28 mouse cellular contexts compared by ENCODE assay signal in the genomic region with DNA sequence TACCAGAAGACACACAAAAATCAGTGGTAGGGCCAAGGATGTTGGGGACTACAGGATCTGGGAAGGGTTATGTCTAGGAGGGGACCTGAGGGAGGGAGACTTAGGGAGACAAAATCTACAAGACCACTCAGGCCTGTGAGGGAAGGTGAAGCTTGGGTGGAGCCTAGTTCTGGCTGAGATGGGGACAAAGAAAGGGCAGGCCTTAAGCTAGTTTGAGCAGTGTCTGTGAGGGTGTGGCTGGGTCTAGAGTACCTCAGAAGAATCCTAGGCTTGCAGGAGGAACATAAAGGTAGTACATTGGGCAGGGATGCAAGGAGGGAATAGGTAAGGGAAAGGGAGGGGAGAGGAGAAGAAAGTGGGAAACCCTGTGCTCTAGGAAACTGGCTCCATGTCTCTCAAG. TPM values are rescaled to one million over a fixed set of nuclear protein-coding genes. Genes with fewer than 3 reads are reported as not detected.
A peak's percentile ranks its signal among the peaks of the same experiment; 100 is the strongest.
DNase-seq lines count a peak whose midpoint lies in the region; ATAC-seq and TF ChIP-seq lines count a peak whose summit lies in the region.
"Had no signal": no experiment of that assay in that cellular context is flagged by ENCODE, and none has a peak within 500 bp of the region (broad histone marks: within the 10 kb centered on the region; RNA-seq: fewer than 3 reads in every experiment).

No protein-coding gene starts in this region.

- H3K4me1 ChIP-seq in forebrain, embryonic 10.5 days: peaks cover 83% of the 10 kb centered on the region
- H3K4me1 ChIP-seq in forebrain, embryonic 14.5 days (ENCODE audit: control insufficient read depth, insufficient read depth, low read length): peaks cover 27% of the 10 kb centered on the region; the same call in 1 of the 2 replicates
- H3K4me1 ChIP-seq in intestine, embryonic 15.5 days (replicated peaks): peaks cover 40% of the 10 kb centered on the region
- peaks cover 40% of the 10 kb centered on the region for H3K4me1 ChIP-seq in intestine, embryonic 16.5 days (ENCODE audit: control insufficient read depth, insufficient read depth, low read length)
- H3K4me1 ChIP-seq in CH12.LX (ENCODE audit: control insufficient read depth in 1 of 2, insufficient read depth in 2 of 2): peaks cover 69 to 99% of the 10 kb centered on the region in 2 experiments
- peaks cover 63% of the 10 kb centered on the region for H3K4me1 ChIP-seq in bone marrow macrophage, adult 2 months (ENCODE audit: control insufficient read depth, insufficient read depth, low read length)

- ATAC-seq in forebrain, embryonic 14.5 days: no peak
- no peak for ATAC-seq in intestine, embryonic 15.5 days
- ATAC-seq in intestine, embryonic 16.5 days: no peak
- ATAC-seq: activated CD4-positive, CD25-positive, alpha-beta regulatory T cell, adult 4 months; forebrain, embryonic 16.5 days; hindbrain, embryonic 16.5 days had no signal

- no peak for TF ChIP-seq EP300 in CH12.LX (IDR thresholded peaks at IDR 0.05; ENCODE audit: low read length)

- H3K36me3 ChIP-seq in forebrain, embryonic 10.5 days (replicated peaks): 0 out of 2 replicates have a peak, but pooled peaks cover 10% of the 10 kb centered on the region
- no peaks in the 10 kb centered on the region for H3K36me3 ChIP-seq in forebrain, embryonic 14.5 days (ENCODE audit: control insufficient read depth, insufficient read depth, low read length)
- H3K36me3 ChIP-seq in intestine, embryonic 15.5 days: no peaks in the 10 kb centered on the region
- H3K36me3 ChIP-seq in intestine, embryonic 16.5 days (ENCODE audit: control insufficient read depth, insufficient read depth, low read length): no peaks in the 10 kb centered on the region
- peaks cover 0 to 12% of the 10 kb centered on the region in 2 experiments for H3K36me3 ChIP-seq in CH12.LX (replicated peaks in 1 of 2; ENCODE audit: control insufficient read depth in 1 of 2, insufficient read depth in 1 of 2, low read length in 1 of 2)
- H3K36me3 ChIP-seq: embryonic facial prominence, embryonic 12.5 days; liver, embryonic 13.5 days; neural tube, embryonic 12.5 days had no signal

- H3K27ac ChIP-seq in forebrain, embryonic 10.5 days: 0 out of 2 replicates have a peak overlapping the region, but pooled peaks have one; percentile 8
- H3K27ac ChIP-seq in forebrain, embryonic 14.5 days (ENCODE audit: low read depth, low read length): no peak overlapping the region
- 0 out of 2 replicates have a peak overlapping the region, but pooled peaks have one; percentile 9 for H3K27ac ChIP-seq in intestine, embryonic 15.5 days
- no peak overlapping the region for H3K27ac ChIP-seq in intestine, embryonic 16.5 days (ENCODE audit: low read length)
- peak overlapping the region; percentile 25; the same call in 1 of the 2 replicates for H3K27ac ChIP-seq in CH12.LX (ENCODE audit: insufficient read depth, low read depth)
- H3K27ac ChIP-seq in bone marrow macrophage, adult 2 months (ENCODE audit: insufficient read depth, low read depth, low read length): peak overlapping the region; percentile 15
- H3K27ac ChIP-seq: embryonic facial prominence, embryonic 12.5 days; left cerebral cortex, adult 2 months; limb, embryonic 13.5 days; liver, embryonic 13.5 days; neural tube, embryonic 12.5 days had no signal

- no peak for DNase-seq in forebrain, embryonic 10.5 days (ENCODE audit: extremely low spot score, low spot score)
- no peak for DNase-seq in forebrain, embryonic 14.5 days (ENCODE audit: low spot score)
- DNase-seq in CH12.LX (ENCODE audit: extremely low read depth): no peak
- DNase-seq in right cerebral cortex, adult 2 months (ENCODE audit: low spot score in 2 of 2): no peak
- no peak for DNase-seq in cerebellum, adult 11 months
- DNase-seq: adrenal gland, adult 8-10 months; cerebellum, adult 9-10 months; cerebellum, postnatal 36 days; embryo, embryonic 11 days; kidney, adult 8-10 months; kidney, postnatal 14 days; liver, embryonic 13.5 days; lung, adult 18-20 months; lung, postnatal 14 days; thymus, adult 2 months; thymus, postnatal 36 days had no signal

- TF ChIP-seq POLR2A in CH12.LX (IDR thresholded peaks at IDR 0.05; ENCODE audit: low read depth, low read length): no peak
- no peak for TF ChIP-seq POLR2A in bone marrow macrophage, adult 2 months (IDR thresholded peaks at IDR 0.05; ENCODE audit: borderline replicate concordance, low read depth, low read length)

- H3K9me3 ChIP-seq in forebrain, embryonic 10.5 days: no peaks in the 10 kb centered on the region
- no peaks in the 10 kb centered on the region for H3K9me3 ChIP-seq in forebrain, embryonic 14.5 days (replicated peaks; ENCODE audit: control insufficient read depth, low read length)
- H3K9me3 ChIP-seq in intestine, embryonic 15.5 days: no peaks in the 10 kb centered on the region
- H3K9me3 ChIP-seq in intestine, embryonic 16.5 days (ENCODE audit: control insufficient read depth, low read length): no peaks in the 10 kb centered on the region
- no peaks in the 10 kb centered on the region for H3K9me3 ChIP-seq in CH12.LX (replicated peaks; ENCODE audit: low read length)
- H3K9me3 ChIP-seq: embryonic facial prominence, embryonic 12.5 days; limb, embryonic 13.5 days; liver, embryonic 13.5 days; neural tube, embryonic 12.5 days had no signal

- no peak overlapping the region for H3K4me3 ChIP-seq in forebrain, embryonic 10.5 days
- H3K4me3 ChIP-seq in forebrain, embryonic 14.5 days (ENCODE audit: low read depth, low read length): no peak overlapping the region
- H3K4me3 ChIP-seq in intestine, embryonic 15.5 days (replicated peaks): no peak overlapping the region
- no peak overlapping the region for H3K4me3 ChIP-seq in intestine, embryonic 16.5 days (ENCODE audit: low read length)
- H3K4me3 ChIP-seq in CH12.LX (replicated peaks in 1 of 3; ENCODE audit: low read depth in 2 of 3, low read length in 2 of 3, poor library complexity in 1 of 3): no peak overlapping the region
- H3K4me3 ChIP-seq in bone marrow macrophage, adult 2 months (ENCODE audit: insufficient read depth, low read length): no peak overlapping the region
- H3K4me3 ChIP-seq: embryonic facial prominence, embryonic 12.5 days; left cerebral cortex, adult 2 months; limb, embryonic 13.5 days; liver, embryonic 13.5 days; myocyte; neural tube, embryonic 12.5 days had no signal

- no peak overlapping the region for H3K4me2 ChIP-seq in forebrain, embryonic 14.5 days (ENCODE audit: low read length)
- no peak overlapping the region for H3K4me2 ChIP-seq in intestine, embryonic 15.5 days (replicated peaks)
- no peak overlapping the region for H3K4me2 ChIP-seq in intestine, embryonic 16.5 days (ENCODE audit: low read depth, low read length)
- H3K4me2 ChIP-seq in CH12.LX (ENCODE audit: insufficient read depth, low read depth, poor library complexity, severe bottlenecking): 0 out of 2 replicates have a peak overlapping the region, but pooled peaks have one; percentile 12
- H3K4me2 ChIP-seq: embryonic facial prominence, embryonic 12.5 days; limb, embryonic 13.5 days; liver, embryonic 13.5 days; midbrain, embryonic 11.5 days; neural tube, embryonic 12.5 days had no signal

- no peak overlapping the region for H3K9ac ChIP-seq in forebrain, embryonic 14.5 days (ENCODE audit: low read length)
- no peak overlapping the region for H3K9ac ChIP-seq in intestine, embryonic 15.5 days
- H3K9ac ChIP-seq in intestine, embryonic 16.5 days (ENCODE audit: low read depth, low read length): no peak overlapping the region
- no peak overlapping the region for H3K9ac ChIP-seq in CH12.LX (ENCODE audit: insufficient read depth, low read depth)
- H3K9ac ChIP-seq: embryonic facial prominence, embryonic 12.5 days; limb, embryonic 13.5 days; liver, embryonic 13.5 days; neural tube, embryonic 12.5 days had no signal

- in situ Hi-C loops in CH12.LX (cut with MboI; ENCODE audit: low pct_ligation_motif_present, low pct_unique_long_range_greater_than_20kb, low sequenced_read_pairs): no loop called here

- H3K79me2 ChIP-seq in CH12.LX (replicated peaks; ENCODE audit: control insufficient read depth, extremely low read depth, insufficient read depth, poor library complexity, severe bottlenecking): peaks cover 7% of the 10 kb centered on the region

- no peak for TF ChIP-seq RAD21 in CH12.LX (IDR thresholded peaks at IDR 0.05; ENCODE audit: low read depth, low read length)

- no peaks in the 10 kb centered on the region for H3K27me3 ChIP-seq in forebrain, embryonic 10.5 days (ENCODE audit: poor library complexity, severe bottlenecking)
- H3K27me3 ChIP-seq in forebrain, embryonic 14.5 days (replicated peaks; ENCODE audit: control insufficient read depth, insufficient read depth, low read length): no peaks in the 10 kb centered on the region
- H3K27me3 ChIP-seq in intestine, embryonic 15.5 days (replicated peaks): no peaks in the 10 kb centered on the region
- H3K27me3 ChIP-seq in intestine, embryonic 16.5 days (replicated peaks; ENCODE audit: control insufficient read depth, insufficient read depth, low read length): no peaks in the 10 kb centered on the region
- H3K27me3 ChIP-seq in CH12.LX (replicated peaks): no peaks in the 10 kb centered on the region
- H3K27me3 ChIP-seq: embryonic facial prominence, embryonic 12.5 days; limb, embryonic 13.5 days; liver, embryonic 13.5 days; neural tube, embryonic 12.5 days had no signal

- dilution Hi-C loops in CH12.LX (cut with MboI; ENCODE audit: extremely low pct_ligation_motif_present, extremely low pct_unique_long_range_greater_than_20kb, low sequenced_read_pairs): no loop called here

- TF ChIP-seq CTCF in CH12.LX (conservative IDR thresholded peaks at IDR 0.05 in 1 of 2, IDR thresholded peaks at IDR 0.05 in 1 of 2; ENCODE audit: low read depth in 2 of 2, low read length in 2 of 2): no peak
- TF ChIP-seq CTCF in bone marrow macrophage, adult 2 months (IDR thresholded peaks at IDR 0.05; ENCODE audit: low read depth, low read length): no peak

TF ChIP-seq in CH12.LX, 34 proteins besides CTCF, POLR2A, EP300 and RAD21:
- no peak for TF ChIP-seq JUN (IDR thresholded peaks at IDR 0.05; ENCODE audit: insufficient read depth, low read depth, low read length)
TF ChIP-seq in CH12.LX: peak in this region for 0.

RNA-seq across cellular contexts. Expression of a gene that starts 32.9 kb away (rescaled TPM):
- 120 and 134 TPM in 2 replicates for polyA plus RNA-seq in forebrain, embryonic 10.5 days (2016; fragmentation: Nextera tagmentation; extraction: Ambion mirVana)
- 95.1 and 96.7 TPM in 2 replicates for polyA plus RNA-seq in forebrain, embryonic 14.5 days (2014; fragmentation: Nextera tagmentation; extraction: Ambion mirVana)
- 102 and 104 TPM in 2 replicates for polyA plus RNA-seq in intestine, embryonic 15.5 days (2015; fragmentation: Nextera tagmentation; extraction: Ambion mirVana)
- polyA plus RNA-seq in intestine, embryonic 16.5 days (2015; fragmentation: Nextera tagmentation; extraction: Ambion mirVana): 124 and 128 TPM in 2 replicates
- total RNA-seq in CH12.LX (2012; rRNA removed) (30.5 and 39.9 TPM in 2 replicates), CH12.LX (2014; rRNA removed) (27.5 and 31.0 TPM in 2 replicates)
- polyA plus RNA-seq in CH12.LX (2012; ENCODE audit: insufficient read length, low read depth): 36.7 and 44.7 TPM in 2 replicates
- polyA plus RNA-seq in bone marrow macrophage, adult 2 months (2012; ENCODE audit: insufficient read depth, insufficient read length, missing spikeins): 15.8 and 17.0 TPM in 2 replicates

Comparison
In these comparisons a context has a peak if more than half of its experiments do, and no peak if none do; other contexts are left out.
1. H3K27ac ChIP-seq: peak in forebrain, embryonic 10.5 days (single experiment), intestine, embryonic 15.5 days (single experiment), CH12.LX (single experiment) and bone marrow macrophage, adult 2 months (single experiment); none in forebrain, embryonic 14.5 days (single experiment) and intestine, embryonic 16.5 days (single experiment).